Mouse (Mus musculus) forebrain, postnatal 0 days (tissue): ENCODE data around the gene Prkcb. TPM values are rescaled to one million over a fixed set of nuclear protein-coding genes. Genes with fewer than 3 reads are reported as not detected.

Experiments used
- ATAC-seq: fragments of 200-750 bp; cut with Nextera tagmentation; 2 replicates; pipeline ENCODE4 v1.8.0; 2017; ENCODE audit warnings: mild to moderate bottlenecking, moderate library complexity
- DNase-seq: peaks from one replicate; pipeline ENCODE4 v3.0.0-alpha.2; 2015
- H3K27ac ChIP-seq: fragments of 300-500 bp; sonication (generic); 2 replicates; pipeline ENCODE4 v1.5.1; 2014; ENCODE audit warnings: low read depth, mild to moderate bottlenecking, antibody characterized with exemption, low read length, moderate library complexity, mixed read lengths
- H3K27me3 ChIP-seq: fragments of 300-500 bp; sonication (generic); 2 replicates; pipeline ENCODE4 v1.6.1; 2014; ENCODE audit warnings: mild to moderate bottlenecking, low read length, mixed read lengths; ENCODE audit not compliant: insufficient read depth
- H3K36me3 ChIP-seq: fragments of 300-500 bp; sonication (generic); 2 replicates; pipeline ENCODE4 v1.6.1; 2014; ENCODE audit warnings: mild to moderate bottlenecking, moderate library complexity; ENCODE audit not compliant: insufficient read depth
- H3K4me1 ChIP-seq: fragments of 300-500 bp; sonication (generic); 2 replicates; pipeline ENCODE4 v1.6.1; 2014; ENCODE audit warnings: antibody characterized with exemption; ENCODE audit not compliant: insufficient read depth
- H3K4me2 ChIP-seq: fragments of 300-500 bp; sonication (generic); 2 replicates; pipeline ENCODE4 v1.6.1; 2014; ENCODE audit warnings: low read depth, mild to moderate bottlenecking, moderate library complexity
- H3K4me3 ChIP-seq: fragments of 300-500 bp; sonication (generic); 2 replicates; pipeline ENCODE4 v1.5.1; 2014; ENCODE audit warnings: low read depth, low read length, mixed read lengths
- H3K9ac ChIP-seq: fragments of 300-500 bp; sonication (generic); 2 replicates; pipeline ENCODE4 v1.6.1; 2014; ENCODE audit warnings: mild to moderate bottlenecking
- H3K9me3 ChIP-seq: fragments of 300-500 bp; sonication (generic); 2 replicates; pipeline ENCODE4 v1.6.1; 2016; ENCODE audit warnings: low read length
- CTCF ChIP-seq: sonication (generic); IDR thresholded peaks from 2 replicates; pipeline ENCODE4 v1.5.1; 2016; ENCODE audit warnings: antibody characterized with exemption, control low read depth, low read depth
- WGBS: fragments of 180-500 bp; shearing (Covaris S2); extraction: QIAGEN DNeasy Blood & Tissue Kit; methylation state at CpG from one replicate; pipeline ENCODE4 v1.1.7; 2014; 5-methylcytosine and 5-hydroxymethylcytosine counted together
- polyA plus RNA-seq: library from polyadenylated mRNA; unstranded; fragments of >200 nt; fragmentation: Nextera tagmentation; extraction: Ambion mirVana; gene quantifications from 2 replicates; pipeline ENCODE4 v1.2.1, GENCODE M21; 2015
- total RNA-seq: library from RNA; depleted of rRNA; stranded (reverse); fragments of >200 nt; gene quantifications from 2 replicates; pipeline ENCODE4 v1.2.3, GENCODE M21; 2014

Gene Prkcb
- total and polyA plus RNA-seq, 2 experiments from 2014 or later, result 145 to 207 TPM

DNA sequence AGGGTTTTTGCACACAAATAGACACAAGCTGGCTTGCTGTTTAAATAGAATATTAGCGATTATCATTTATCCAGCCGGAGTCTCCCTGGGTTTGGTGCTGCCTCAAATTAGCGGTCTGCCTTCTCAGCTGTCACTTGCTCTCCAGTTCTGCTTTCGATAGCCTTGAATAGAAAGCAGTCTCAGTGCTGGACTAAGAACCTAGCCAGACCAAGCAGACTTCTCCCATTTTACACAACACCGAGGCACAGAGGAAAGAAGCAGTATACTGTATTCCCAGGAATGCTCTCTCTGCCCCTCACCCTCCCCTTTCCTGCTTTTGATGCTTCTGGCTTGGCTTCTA is 107.4 kb downstream of the Prkcb start:
- no peak for TF ChIP-seq CTCF
- H3K27ac ChIP-seq, result no peak overlapping the region
- H3K4me1 ChIP-seq, result no peaks in the 10 kb centered on the region
- no peaks in the 10 kb centered on the region for H3K36me3 ChIP-seq
- H3K4me3 ChIP-seq, result no peak overlapping the region
- no peak for ATAC-seq
- H3K9ac ChIP-seq, result no peak overlapping the region
- no peak for DNase-seq
- WGBS, result 56% methylated on average over 5 of the region's 5 CpGs
- H3K27me3 ChIP-seq, result no peaks in the 10 kb centered on the region
- H3K9me3 ChIP-seq, result no peaks in the 10 kb centered on the region
- H3K4me2 ChIP-seq, result no peak overlapping the region

- 93% methylated on average over 3 of the region's 3 CpGs for WGBS
- Histone ChIP-seq H3K27me3 (no peaks in the 10 kb centered on the region), H3K4me3 (no peak overlapping the region), H3K27ac (no peak overlapping the region), H3K4me2 (no peak overlapping the region), H3K4me1 (no peaks in the 10 kb centered on the region), H3K9ac (no peak overlapping the region), H3K9me3 (no peaks in the 10 kb centered on the region), H3K36me3 (no peaks in the 10 kb centered on the region)
- ATAC-seq (no peak), DNase-seq (no peak)
- TF ChIP-seq CTCF, result no peak
Measured at GRCm38 (mm10) chr7:122397699-122398098, 109.1 kb downstream of the Prkcb start.

DNA sequence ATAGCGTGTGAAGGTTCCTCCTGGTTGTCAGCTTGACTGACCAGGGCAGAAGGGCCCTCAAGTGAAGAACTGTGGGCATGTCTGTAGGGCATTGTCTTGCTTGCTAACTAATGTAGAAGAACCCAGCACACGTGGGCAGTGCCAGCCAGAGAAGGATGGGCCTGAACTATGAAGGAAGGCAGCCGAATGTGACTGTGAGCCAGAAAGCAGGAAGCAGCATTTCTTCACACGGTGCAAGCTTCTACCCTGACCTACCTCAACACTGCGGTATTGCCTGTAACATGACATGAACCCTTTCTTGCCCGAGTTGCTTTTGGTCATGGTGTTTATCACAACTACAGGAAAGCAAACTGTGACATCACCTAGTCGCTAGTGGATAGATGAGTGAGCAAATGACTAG is 113.5 kb downstream of the Prkcb start:
- no peak overlapping the region for H3K27ac ChIP-seq
- H3K9me3 ChIP-seq, result no peaks in the 10 kb centered on the region
- H3K4me3 ChIP-seq, result no peak overlapping the region
- no peaks in the 10 kb centered on the region for H3K27me3 ChIP-seq
- TF ChIP-seq CTCF, result no peak
- peaks cover 24% of the 10 kb centered on the region for H3K4me1 ChIP-seq
- 85% methylated on average over 7 of the region's 7 CpGs for WGBS
- H3K36me3 ChIP-seq, result no peaks in the 10 kb centered on the region
- no peak for DNase-seq
- H3K4me2 ChIP-seq, result no peak overlapping the region
- no peak for ATAC-seq
- H3K9ac ChIP-seq, result no peak overlapping the region

DNA sequence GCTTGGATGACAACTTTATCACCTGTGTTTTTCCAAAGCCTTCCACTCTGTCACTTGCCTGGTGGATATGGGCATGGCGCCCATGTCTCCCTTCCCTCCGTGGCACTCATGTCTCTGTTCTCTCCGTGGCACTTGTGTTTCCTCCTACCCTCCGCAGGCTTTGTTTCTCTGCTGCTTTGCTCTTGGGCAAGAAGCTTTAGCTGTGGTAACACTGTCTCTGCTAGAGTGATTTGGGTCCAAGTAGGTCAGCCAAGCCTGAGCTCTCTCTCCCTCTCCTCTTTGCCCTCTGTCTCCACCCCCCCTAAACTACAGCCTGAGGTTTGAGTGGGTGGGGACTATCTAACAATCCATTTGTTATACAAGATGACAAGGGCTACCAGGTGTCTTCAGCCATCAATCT is 114.8 kb downstream of the Prkcb start:
- 68% methylated on average over 4 of the region's 4 CpGs for WGBS

DNA sequence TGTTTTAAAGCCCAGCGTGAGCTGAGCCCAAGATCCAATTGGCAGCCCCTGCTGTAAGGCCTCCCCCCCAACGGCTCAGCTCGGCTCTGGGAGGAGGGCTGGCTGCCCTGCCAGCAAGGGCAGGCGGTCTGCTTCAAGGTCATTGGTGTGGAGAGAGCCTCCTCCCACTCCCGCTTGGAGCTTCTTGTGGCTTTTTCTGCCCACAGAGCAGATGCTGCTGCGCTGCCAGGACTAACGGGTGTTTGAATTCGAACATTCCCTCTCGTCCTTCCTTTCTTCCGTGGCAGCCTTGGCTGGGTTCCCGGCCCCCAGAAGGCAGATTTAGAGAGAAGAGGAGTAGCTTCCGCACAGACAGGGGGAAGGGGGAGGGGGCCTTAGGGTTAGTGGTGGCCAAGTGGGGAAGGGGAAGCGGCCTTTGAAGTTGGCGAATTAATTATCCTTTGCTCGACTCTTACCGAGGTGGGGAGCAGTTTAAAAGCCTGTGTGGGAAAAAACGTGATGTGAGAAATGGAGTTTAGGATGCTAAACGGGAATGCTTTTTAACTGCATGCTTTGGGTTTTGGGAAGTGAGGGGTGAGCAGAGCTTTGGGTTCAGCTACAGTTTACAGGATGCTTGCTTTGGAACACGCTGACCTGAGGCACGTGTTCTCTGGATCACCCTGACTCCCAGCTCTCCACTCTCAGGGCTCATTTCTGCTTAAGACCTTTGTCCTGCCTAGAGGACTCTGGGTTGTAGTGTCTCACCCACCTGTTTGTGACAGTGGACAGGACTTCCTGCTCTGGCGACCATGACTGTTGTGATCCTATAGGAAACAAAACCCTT is 116.2 kb downstream of the Prkcb start:
- Histone ChIP-seq H3K9me3 (no peaks in the 10 kb centered on the region), H3K9ac (0 out of 2 replicates have a peak overlapping the region, but pooled peaks have one; percentile 10), H3K4me3 (no peak overlapping the region), H3K4me1 (peaks cover 24% of the 10 kb centered on the region), H3K4me2 (peak overlapping the region; percentile 37), H3K27ac (peak overlapping the region; percentile 54), H3K27me3 (no peaks in the 10 kb centered on the region), H3K36me3 (no peaks in the 10 kb centered on the region)
- 2% methylated on average over 21 of the region's 21 CpGs for WGBS
- peak; percentile 86 for ATAC-seq
- DNase-seq, result peak; percentile 88
- TF ChIP-seq CTCF, result no peak

More for the DNA sequence above, 114.8 kb downstream of the Prkcb start:
- Histone ChIP-seq H3K4me3 (no peak overlapping the region), H3K9ac (no peak overlapping the region), H3K27ac (no peak overlapping the region), H3K36me3 (no peaks in the 10 kb centered on the region), H3K27me3 (no peaks in the 10 kb centered on the region), H3K9me3 (no peaks in the 10 kb centered on the region), H3K4me1 (peaks cover 24% of the 10 kb centered on the region), H3K4me2 (no peak overlapping the region)
- no peak for TF ChIP-seq CTCF
- DNase-seq (no peak), ATAC-seq (no peak)

- H3K4me3 ChIP-seq, result no peak overlapping the region
- no peaks in the 10 kb centered on the region for H3K36me3 ChIP-seq
- DNase-seq, result peak; percentile 50
- no peak overlapping the region for H3K4me2 ChIP-seq
- H3K4me1 ChIP-seq, result peaks cover 24% of the 10 kb centered on the region
- H3K9me3 ChIP-seq, result no peaks in the 10 kb centered on the region
- peak; percentile 36; the same call in 1 of the 2 replicates for ATAC-seq
- TF ChIP-seq CTCF, result no peak
- 22% methylated on average over 13 of the region's 13 CpGs for WGBS
- no peak overlapping the region; the same call in 1 of the 2 replicates for H3K27ac ChIP-seq
- no peaks in the 10 kb centered on the region for H3K27me3 ChIP-seq
- no peak overlapping the region for H3K9ac ChIP-seq
Measured at GRCm38 (mm10) chr7:122406625-122407024, 118.1 kb downstream of the Prkcb start.

- no peak overlapping the region for H3K9ac ChIP-seq
- 78% methylated on average over 6 of the region's 6 CpGs for WGBS
Measured at GRCm38 (mm10) chr7:122409945-122410344, 121.4 kb downstream of the Prkcb start.

More at GRCm38 (mm10) chr7:122409945-122410344, 121.4 kb downstream of the Prkcb start:
- no peaks in the 10 kb centered on the region for H3K27me3 ChIP-seq
- H3K27ac ChIP-seq, result no peak overlapping the region
- ATAC-seq, result no peak
- DNase-seq, result no peak
- no peak for TF ChIP-seq CTCF
- H3K4me2 ChIP-seq, result no peak overlapping the region
- H3K9me3 ChIP-seq, result no peaks in the 10 kb centered on the region
- no peak overlapping the region for H3K4me3 ChIP-seq
- peaks cover 16% of the 10 kb centered on the region; the same call in 1 of the 2 replicates for H3K4me1 ChIP-seq
- no peaks in the 10 kb centered on the region for H3K36me3 ChIP-seq
